Mouse (Mus musculus): ENCODE data around the gene Dock6.
"Not testable (repeated sequence)": the region's sequence is repeated elsewhere in the genome, so short reads cannot be mapped to it uniquely, and the experiment has no call there.

Dock6 gene

GRCm38 (mm10) chr9:21773396-21773795, 79.0 kb downstream of the Dock6 start:
- DNase-seq = not testable (repeated sequence)

DNA sequence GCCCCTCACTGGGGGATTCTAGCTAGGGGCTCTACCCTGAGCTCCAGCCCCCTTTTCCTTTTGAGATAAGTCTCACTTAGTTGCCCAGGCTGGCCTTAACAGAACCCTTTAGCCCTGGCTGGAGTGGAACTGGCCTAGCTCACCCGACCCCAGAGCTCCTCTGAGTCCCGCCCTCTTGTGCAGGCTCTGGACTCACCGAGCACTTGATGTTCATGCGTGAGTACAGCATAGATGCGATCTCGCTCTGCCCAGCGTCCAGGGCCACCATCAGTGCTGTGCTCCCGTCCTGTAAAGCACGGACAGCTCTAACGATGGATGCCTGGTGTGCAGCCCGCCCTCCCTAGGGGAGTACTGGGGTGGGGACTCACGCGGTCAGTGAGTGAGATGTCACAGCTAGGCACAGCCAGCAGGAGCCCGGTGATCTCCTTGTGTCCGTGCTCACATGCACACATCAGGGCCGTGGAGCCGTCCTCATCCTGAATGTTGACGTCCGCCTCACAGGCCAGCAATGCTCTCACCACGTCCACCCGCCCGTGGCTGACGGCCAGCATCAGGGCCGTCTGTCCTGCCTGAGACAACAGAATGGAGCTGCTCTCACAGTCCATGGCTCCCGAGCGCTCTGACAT, 82.8 kb downstream of the Dock6 start:
- DNase-seq = no peak

GRCm38 (mm10) chr9:21768511-21769411, 83.7 kb downstream of the Dock6 start:
- DNase-seq = no peak

GRCm38 (mm10) chr9:21767896-21768295, 84.5 kb downstream of the Dock6 start:
- no peak for DNase-seq

GRCm38 (mm10) chr9:21764084-21764999, 88.1 kb downstream of the Dock6 start:
- DNase-seq = no peak

- DNase-seq = no peak
Observed at GRCm38 (mm10) chr9:21762135-21762534, 90.3 kb downstream of the Dock6 start.

DNA sequence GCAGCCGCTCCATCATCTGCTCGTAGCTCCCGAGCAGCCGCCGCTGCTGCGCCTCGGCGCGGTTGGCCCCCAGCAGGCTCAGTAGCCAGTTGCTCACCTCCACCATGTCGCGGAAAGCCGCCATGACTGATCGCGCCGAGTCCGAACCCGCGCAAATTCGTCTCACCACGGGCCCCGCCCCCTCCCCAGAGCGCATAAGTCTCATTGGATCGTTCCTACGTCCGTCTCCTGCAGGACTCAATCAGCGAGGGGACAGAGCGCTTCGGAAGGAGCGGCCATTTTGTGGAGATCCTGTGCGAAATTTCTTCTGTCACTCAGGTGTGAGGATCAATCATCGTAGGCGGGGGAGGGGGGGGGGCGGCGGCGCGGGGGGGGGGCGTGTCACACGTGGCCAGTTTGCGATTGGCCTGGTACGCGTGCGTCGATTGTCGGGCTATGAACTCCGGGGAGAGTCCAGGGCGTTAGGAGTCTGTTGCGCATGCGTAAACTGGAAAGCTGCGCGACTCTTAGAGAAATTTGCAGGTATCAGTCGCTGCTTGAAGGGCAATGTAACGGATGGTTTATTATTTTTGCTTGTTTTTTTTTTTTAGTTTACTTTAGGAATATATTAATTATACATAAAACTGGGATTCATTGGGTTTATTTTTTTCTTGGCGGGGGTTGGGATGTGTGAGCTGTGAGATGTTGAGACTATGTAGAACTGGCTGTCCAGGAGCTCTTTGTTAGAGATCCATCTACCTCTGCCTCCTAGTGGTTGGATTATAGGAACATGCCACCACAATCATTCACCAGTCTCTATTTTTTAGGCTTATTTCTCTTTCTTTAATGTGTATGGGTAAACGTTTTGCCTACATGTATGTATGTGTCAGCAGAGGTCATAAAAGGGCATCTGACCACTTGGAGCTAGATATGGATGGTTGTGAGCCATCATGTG, 92.0 kb downstream of the Dock6 start, which contains the start of gene Spc24:
Gene Spc24, minus strand, starts transcription at position 149 of the 934 bp plus-strand sequence.
- peak; percentile 96 for DNase-seq

- no peak for DNase-seq
Observed at GRCm38 (mm10) chr9:21759718-21760117, 92.7 kb downstream of the Dock6 start.

GRCm38 (mm10) chr9:21758576-21759529, 93.6 kb downstream of the Dock6 start:
- no peak for DNase-seq

GRCm38 (mm10) chr9:21754516-21755321, 97.7 kb downstream of the Dock6 start:
- DNase-seq = no peak

DNA sequence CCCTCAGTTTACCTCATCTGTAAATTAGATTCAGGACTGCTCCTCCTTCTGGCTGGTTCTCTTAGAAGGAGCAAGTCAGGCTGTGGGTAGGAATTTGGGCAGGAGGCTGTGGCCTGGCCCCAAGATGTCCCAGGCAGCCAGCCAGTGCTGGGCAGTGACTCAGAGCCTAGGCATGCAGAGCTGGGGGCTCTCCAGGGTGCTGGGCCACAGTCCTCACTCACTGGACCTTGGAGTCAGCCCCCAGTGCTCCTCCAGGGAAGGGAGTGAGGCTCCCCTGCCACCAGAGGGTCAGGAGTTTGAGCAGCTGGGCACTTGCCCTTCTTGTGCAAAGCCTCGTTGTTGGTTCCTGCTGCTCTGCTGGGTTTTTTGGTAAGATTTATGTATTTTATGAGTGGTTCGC, 98.4 kb downstream of the Dock6 start:
- no peak for DNase-seq

DNA sequence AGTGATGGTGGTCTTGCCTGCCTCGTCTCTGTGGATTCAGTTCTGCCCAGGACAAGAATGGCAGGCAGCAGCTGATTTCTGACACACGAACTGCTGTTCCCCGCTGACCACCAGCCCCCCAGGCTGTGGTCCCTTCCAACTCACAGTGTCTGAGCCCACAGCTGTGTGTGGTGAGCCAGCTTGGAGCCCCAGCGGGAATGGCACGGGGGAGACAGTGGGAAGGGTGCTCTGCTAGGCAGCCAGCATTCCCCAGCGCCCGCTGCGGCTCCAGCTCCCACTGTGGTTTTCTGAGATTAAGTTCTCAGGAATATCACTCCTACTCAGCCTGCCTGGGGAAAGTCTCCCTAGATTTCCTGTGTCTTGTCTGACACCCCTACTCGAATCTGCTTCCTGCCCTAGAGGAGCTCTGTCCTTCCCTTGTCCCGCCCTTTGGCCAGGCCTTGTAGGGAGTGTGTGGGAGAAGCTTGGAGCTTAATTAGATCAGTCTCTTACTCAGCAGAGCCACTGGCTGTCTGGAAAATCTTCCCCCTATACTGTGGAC, 100.1 kb downstream of the Dock6 start:
- peak; percentile 34 for DNase-seq

DNA sequence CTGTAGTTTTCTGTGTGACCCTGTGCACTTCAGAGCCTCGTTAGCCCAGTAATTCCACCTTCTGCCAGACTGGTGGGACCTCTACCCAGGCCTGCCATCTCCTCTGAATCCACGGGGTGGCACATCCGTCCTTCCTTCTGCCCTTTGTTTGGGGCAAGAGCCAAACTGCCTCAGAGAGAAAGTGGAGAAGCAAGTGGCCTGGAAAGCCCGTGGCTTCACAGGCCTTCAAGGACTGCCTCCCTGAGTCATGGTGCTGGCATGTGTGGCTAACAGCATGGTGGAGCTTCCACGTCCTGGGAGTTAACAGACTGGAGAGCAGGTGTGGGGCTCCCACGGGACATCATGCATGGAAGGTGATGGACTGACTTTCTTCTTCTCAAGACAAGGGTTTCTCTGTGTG, 101.1 kb downstream of the Dock6 start:
- no peak for DNase-seq

DNA sequence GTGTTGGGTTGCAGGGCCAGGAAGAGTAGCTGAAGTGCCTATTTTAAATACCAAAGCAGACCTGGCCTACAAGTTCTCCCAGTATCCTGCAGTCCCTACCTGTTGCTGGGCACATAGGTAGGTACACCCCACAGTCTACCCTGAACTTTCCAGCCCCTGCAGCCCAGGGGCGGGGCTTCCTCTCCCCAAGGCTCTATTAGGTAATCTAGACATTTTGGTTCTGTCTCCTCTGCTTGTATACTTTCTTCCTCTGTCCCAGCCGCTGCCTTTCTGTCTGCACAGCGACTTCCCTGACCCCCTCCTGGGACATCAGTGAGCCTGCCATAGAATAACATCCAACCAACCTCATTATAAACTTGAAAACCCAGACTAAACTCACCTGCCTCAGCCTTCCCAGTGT, 102.1 kb downstream of the Dock6 start:
- no peak for DNase-seq

All from liver (tissue).